ENCODE assay signal across 10 mouse cellular contexts in genomic region chr4:141913201-141913993, GRCm38 (mm10). TPM values are rescaled to one million over a fixed set of nuclear protein-coding genes. Genes with fewer than 3 reads are reported as not detected.
DNase-seq lines count a peak whose midpoint lies in the region; ATAC-seq and TF ChIP-seq lines count a peak whose summit lies in the region.
"Had no signal": no experiment of that assay in that cellular context is flagged by ENCODE, and none has a peak within 500 bp of the region (broad histone marks: within the 10 kb centered on the region; RNA-seq: fewer than 3 reads in every experiment).

No protein-coding gene starts in this region.

- no peak for ATAC-seq in megakaryocyte progenitor cell, adult 5-6 weeks (replicated peaks; ENCODE audit: poor library complexity)

- H3K4me3 ChIP-seq in CH12.LX (replicated peaks in 1 of 3; ENCODE audit: low read depth in 2 of 3, low read length in 2 of 3, poor library complexity in 1 of 3): no peak overlapping the region
- no peak overlapping the region for H3K4me3 ChIP-seq in left cerebral cortex, adult 2 months
- H3K4me3 ChIP-seq: embryonic facial prominence, embryonic 13.5 days; liver, embryonic 13.5 days; neural tube, embryonic 12.5 days had no signal

- no peak for TF ChIP-seq POLR2A in CH12.LX (IDR thresholded peaks at IDR 0.05; ENCODE audit: low read depth, low read length)

- H3K4me1 ChIP-seq in CH12.LX (ENCODE audit: control insufficient read depth in 1 of 2, insufficient read depth in 2 of 2): peaks cover 16 to 29% of the 10 kb centered on the region in 2 experiments

- no peak overlapping the region for H3K4me2 ChIP-seq in CH12.LX (ENCODE audit: insufficient read depth, low read depth, poor library complexity, severe bottlenecking)
- H3K4me2 ChIP-seq: embryonic facial prominence, embryonic 13.5 days; liver, embryonic 13.5 days; neural tube, embryonic 12.5 days had no signal

- peaks cover 0 to 45% of the 10 kb centered on the region in 2 experiments for H3K36me3 ChIP-seq in CH12.LX (replicated peaks in 1 of 2; ENCODE audit: control insufficient read depth in 1 of 2, insufficient read depth in 1 of 2, low read length in 1 of 2)
- H3K36me3 ChIP-seq: embryonic facial prominence, embryonic 13.5 days; liver, embryonic 13.5 days; neural tube, embryonic 12.5 days had no signal

- in situ Hi-C loops in CH12.LX (cut with MboI; ENCODE audit: low pct_ligation_motif_present, low pct_unique_long_range_greater_than_20kb, low sequenced_read_pairs): no loop called here

- dilution Hi-C loops in CH12.LX (cut with MboI; ENCODE audit: extremely low pct_ligation_motif_present, extremely low pct_unique_long_range_greater_than_20kb, low sequenced_read_pairs): no loop called here

- no peaks in the 10 kb centered on the region for H3K79me2 ChIP-seq in CH12.LX (replicated peaks; ENCODE audit: control insufficient read depth, extremely low read depth, insufficient read depth, poor library complexity, severe bottlenecking)

- no peak overlapping the region for H3K9ac ChIP-seq in CH12.LX (ENCODE audit: insufficient read depth, low read depth)
- H3K9ac ChIP-seq: embryonic facial prominence, embryonic 13.5 days; liver, embryonic 13.5 days; neural tube, embryonic 12.5 days had no signal

- no peak for TF ChIP-seq CTCF in CH12.LX (conservative IDR thresholded peaks at IDR 0.05 in 1 of 2, IDR thresholded peaks at IDR 0.05 in 1 of 2; ENCODE audit: low read depth in 2 of 2, low read length in 2 of 2)
- no peak for TF ChIP-seq CTCF in left cerebral cortex, adult 2 months (IDR thresholded peaks at IDR 0.05)

- no peak for TF ChIP-seq RAD21 in CH12.LX (IDR thresholded peaks at IDR 0.05; ENCODE audit: low read depth, low read length)

- no peak for TF ChIP-seq EP300 in CH12.LX (IDR thresholded peaks at IDR 0.05; ENCODE audit: low read length)

- H3K9me3 ChIP-seq in CH12.LX (replicated peaks; ENCODE audit: low read length): no peaks in the 10 kb centered on the region
- H3K9me3 ChIP-seq: embryonic facial prominence, embryonic 13.5 days; liver, embryonic 13.5 days; neural tube, embryonic 12.5 days had no signal

- intact Hi-C loops in heart, postnatal 36 days (cut with DNase I): loop anchor here (5.0 kb wide), 2 partner anchors 41 to 56 kb away; partner anchors contain the start of gene Efhd2
- intact Hi-C loops in left cerebral cortex, adult 2 months (cut with DNase I): no loop called here

- peak; percentile 12 for DNase-seq in CH12.LX (ENCODE audit: extremely low read depth)
- DNase-seq in embryo, embryonic 10 days (ENCODE audit: low spot score): peak; percentile 38
- peak; percentile 17 to 37 for DNase-seq in heart, postnatal 36 days
- DNase-seq in kidney, postnatal 4 days: peak; percentile 64 to 72
- DNase-seq in left cerebral cortex, adult 2 months (ENCODE audit: extremely low spot score in 1 of 2, low spot score in 2 of 2): no peak
- DNase-seq in thymus, postnatal 0 days (ENCODE audit: low spot score): no peak
- DNase-seq: liver, embryonic 13.5 days had no signal

- no peak overlapping the region for H3K27ac ChIP-seq in CH12.LX (ENCODE audit: insufficient read depth, low read depth)
- H3K27ac ChIP-seq in left cerebral cortex, adult 2 months: no peak overlapping the region
- H3K27ac ChIP-seq: embryonic facial prominence, embryonic 13.5 days; liver, embryonic 13.5 days; neural tube, embryonic 12.5 days had no signal

- H3K27me3 ChIP-seq in CH12.LX (replicated peaks): no peaks in the 10 kb centered on the region
- H3K27me3 ChIP-seq: liver, embryonic 13.5 days; neural tube, embryonic 12.5 days had no signal

TF ChIP-seq in CH12.LX, 34 proteins besides CTCF, POLR2A, EP300 and RAD21:
- TF ChIP-seq CHD1 (IDR thresholded peaks at IDR 0.05; ENCODE audit: low read depth, low read length) (no peak), ELF1 (IDR thresholded peaks at IDR 0.05; ENCODE audit: low read depth, low read length) (peak; percentile 41; the same call in 1 of the 2 replicates), USF1 (IDR thresholded peaks at IDR 0.05; ENCODE audit: low read depth, low read length) (peak; percentile 50), ETS1 (conservative IDR thresholded peaks at IDR 0.05; ENCODE audit: low read depth, low read length) (peak; percentile 26; the same call in 1 of the 2 replicates), HCFC1 (IDR thresholded peaks at IDR 0.05; ENCODE audit: low read depth, low read length) (0 out of 2 replicates have a peak, but pooled peaks have one; percentile 17)

RNA-seq across cellular contexts. Expression of gene Efhd2, which starts 38.7 kb away (rescaled TPM):
- 43.8 and 51.5 TPM in 2 replicates for total RNA-seq in CH12.LX (2012; rRNA removed)
- total RNA-seq in CH12.LX (2014; rRNA removed): 34.7 and 44.1 TPM in 2 replicates
- polyA plus RNA-seq in CH12.LX (2012; ENCODE audit: insufficient read length, low read depth): 132 and 143 TPM in 2 replicates
- total RNA-seq in heart, postnatal 36 days (2021): 10 to 100 TPM; 20.4 to 21.3 TPM
- 100 to 1,000 TPM; 271 to 279 TPM for total RNA-seq in left cerebral cortex, adult 2 months (2021)
- total RNA-seq in megakaryocyte progenitor cell, adult 5-6 weeks (2015): 42.2 and 49.9 TPM in 2 replicates
- 53.6 and 58.1 TPM in 2 replicates for total RNA-seq in megakaryocyte progenitor cell, adult 5-6 weeks (2017)
- polyA plus RNA-seq in thymus, postnatal 0 days (2015; fragmentation: Nextera tagmentation; extraction: Ambion mirVana): 88.4 and 90.4 TPM in 2 replicates

Comparison
In these comparisons a context has a peak if more than half of its experiments do, and no peak if none do; other contexts are left out.
1. DNase-seq: peak in CH12.LX (single experiment), embryo, embryonic 10 days (single experiment), heart, postnatal 36 days (2 of 2) and kidney, postnatal 4 days (2 of 2); none in left cerebral cortex, adult 2 months (0 of 2) and thymus, postnatal 0 days (single experiment).
2. RNA of gene Efhd2, which starts 38.7 kb away (total RNA-seq): 271 to 279 TPM in left cerebral cortex, adult 2 months; 42.2 to 58.1 TPM in megakaryocyte progenitor cell, adult 5-6 weeks, 34.7 to 51.5 TPM in CH12.LX and 20.4 to 21.3 TPM in heart, postnatal 36 days; every median in the first group is over 4 times any median in the second.